9 mouse cellular contexts compared by ENCODE assay signal in the genomic region with DNA sequence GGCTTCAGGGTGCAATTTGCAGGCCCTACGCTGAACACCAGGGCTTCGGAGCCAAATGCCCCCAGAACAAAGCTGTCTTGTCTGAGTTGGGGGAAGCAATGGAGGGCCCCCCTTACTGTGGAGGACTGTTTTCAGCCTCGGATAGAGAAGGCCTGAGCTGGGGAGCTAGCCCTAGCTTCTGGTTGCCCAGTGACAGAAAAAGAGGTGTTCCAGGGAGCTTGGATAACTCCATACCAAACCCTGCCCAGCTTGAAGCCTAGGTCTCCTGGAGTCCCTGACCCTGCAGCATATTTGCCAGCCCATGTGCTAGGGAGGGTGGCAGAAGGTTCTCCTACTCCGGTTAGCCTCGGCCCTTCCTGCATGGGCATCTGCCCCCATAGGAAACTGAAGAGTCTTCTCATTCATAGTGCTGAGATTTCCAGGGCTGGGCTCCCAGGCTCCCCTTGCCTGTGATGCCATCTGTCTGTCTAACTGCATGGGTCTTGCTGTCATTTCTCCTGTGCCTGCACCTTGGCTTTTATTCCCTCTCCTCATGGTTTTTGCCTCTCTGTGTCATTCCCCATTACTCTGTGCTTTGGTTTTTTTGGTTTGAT. TPM values are rescaled to one million over a fixed set of nuclear protein-coding genes. Genes with fewer than 3 reads are reported as not detected.
A peak's percentile ranks its signal among the peaks of the same experiment; 100 is the strongest.
DNase-seq lines count a peak whose midpoint lies in the region; ATAC-seq lines count a peak whose summit lies in the region.
"Had no signal": no experiment of that assay in that cellular context is flagged by ENCODE, and none has a peak within 500 bp of the region (broad histone marks: within the 10 kb centered on the region; RNA-seq: fewer than 3 reads in every experiment).

No protein-coding gene starts in this region.

- peak overlapping the region; percentile 94 for H3K27ac ChIP-seq in kidney, embryonic 15.5 days
- no peak overlapping the region for H3K27ac ChIP-seq in embryonic facial prominence, embryonic 11.5 days (replicated peaks; ENCODE audit: low read depth, low read length)
- peak overlapping the region; percentile 50; the same call in 1 of the 2 replicates for H3K27ac ChIP-seq in hindbrain, embryonic 15.5 days (replicated peaks)
- no peak overlapping the region for H3K27ac ChIP-seq in midbrain, embryonic 15.5 days

- no peak for DNase-seq in kidney, adult 9 months
- DNase-seq in embryonic facial prominence, embryonic 11.5 days (ENCODE audit: low spot score): no peak
- no peak for DNase-seq in cerebellum, adult 9-10 months
- DNase-seq in gastrocnemius, postnatal 36 days: no peak
- no peak for DNase-seq in layer of hippocampus, adult 9-10 months (ENCODE audit: low spot score)

- peak overlapping the region; percentile 93 for H3K4me2 ChIP-seq in kidney, embryonic 15.5 days
- peak overlapping the region; percentile 85 for H3K4me2 ChIP-seq in embryonic facial prominence, embryonic 11.5 days (ENCODE audit: low read depth, low read length)
- H3K4me2 ChIP-seq in hindbrain, embryonic 15.5 days: peak overlapping the region; percentile 79
- peak overlapping the region; percentile 80 for H3K4me2 ChIP-seq in midbrain, embryonic 15.5 days

- peak overlapping the region; percentile 61 for H3K9ac ChIP-seq in kidney, embryonic 15.5 days
- H3K9ac ChIP-seq in embryonic facial prominence, embryonic 11.5 days (replicated peaks; ENCODE audit: low read length): peak overlapping the region; percentile 58
- H3K9ac ChIP-seq in hindbrain, embryonic 15.5 days: peak overlapping the region; percentile 21; the same call in 1 of the 2 replicates
- 0 out of 2 replicates have a peak overlapping the region, but pooled peaks have one; percentile 28 for H3K9ac ChIP-seq in midbrain, embryonic 15.5 days

- intact Hi-C loops in gastrocnemius, postnatal 36 days (cut with DNase I): no loop called here

- H3K9me3 ChIP-seq in kidney, embryonic 15.5 days (replicated peaks): no peaks in the 10 kb centered on the region
- H3K9me3 ChIP-seq in embryonic facial prominence, embryonic 11.5 days (replicated peaks; ENCODE audit: control insufficient read depth, low read length): no peaks in the 10 kb centered on the region
- H3K9me3 ChIP-seq in hindbrain, embryonic 15.5 days: no peaks in the 10 kb centered on the region
- no peaks in the 10 kb centered on the region for H3K9me3 ChIP-seq in midbrain, embryonic 15.5 days
- H3K9me3 ChIP-seq: G1E had no signal

- H3K4me1 ChIP-seq in kidney, embryonic 15.5 days: peaks cover 51% of the 10 kb centered on the region
- no peaks in the 10 kb centered on the region for H3K4me1 ChIP-seq in embryonic facial prominence, embryonic 11.5 days (ENCODE audit: control insufficient read depth, insufficient read depth, low read length)
- peaks cover 31% of the 10 kb centered on the region for H3K4me1 ChIP-seq in hindbrain, embryonic 15.5 days (replicated peaks)
- H3K4me1 ChIP-seq in midbrain, embryonic 15.5 days: peaks cover 28% of the 10 kb centered on the region

- H3K4me3 ChIP-seq in kidney, embryonic 15.5 days (replicated peaks): peak overlapping the region; percentile 71
- peak overlapping the region; percentile 51 for H3K4me3 ChIP-seq in embryonic facial prominence, embryonic 11.5 days (ENCODE audit: low read depth, low read length)
- peak overlapping the region; percentile 41 for H3K4me3 ChIP-seq in hindbrain, embryonic 15.5 days
- peak overlapping the region; percentile 42 for H3K4me3 ChIP-seq in midbrain, embryonic 15.5 days

- H3K36me3 ChIP-seq in kidney, embryonic 15.5 days: peaks cover 13% of the 10 kb centered on the region
- no peaks in the 10 kb centered on the region for H3K36me3 ChIP-seq in embryonic facial prominence, embryonic 11.5 days (replicated peaks; ENCODE audit: control insufficient read depth, insufficient read depth, low read depth, low read length)
- H3K36me3 ChIP-seq in hindbrain, embryonic 15.5 days: no peaks in the 10 kb centered on the region
- H3K36me3 ChIP-seq in midbrain, embryonic 15.5 days (replicated peaks): no peaks in the 10 kb centered on the region

- 13% methylated on average over 5 of the region's 5 CpGs for WGBS in kidney, embryonic 15.5 days
- 14% methylated on average over 5 of the region's 5 CpGs for WGBS in embryonic facial prominence, embryonic 11.5 days
- WGBS in hindbrain, embryonic 15.5 days: 20% methylated on average over 5 of the region's 5 CpGs
- 17% methylated on average over 5 of the region's 5 CpGs for WGBS in midbrain, embryonic 15.5 days

- 0 out of 2 replicates have a peak, but pooled peaks have one; percentile 4 for ATAC-seq in kidney, embryonic 15.5 days (replicated peaks; ENCODE audit: low FRiP score)
- no peak for ATAC-seq in embryonic facial prominence, embryonic 11.5 days (replicated peaks; ENCODE audit: insufficient number of reproducible peaks, low FRiP score, low TSS enrichment, low read depth)
- ATAC-seq in hindbrain, embryonic 15.5 days (ENCODE audit: low FRiP score, low read depth): no peak
- no peak for ATAC-seq in midbrain, embryonic 15.5 days (replicated peaks)

- peaks cover 21% of the 10 kb centered on the region for H3K27me3 ChIP-seq in kidney, embryonic 15.5 days
- H3K27me3 ChIP-seq in embryonic facial prominence, embryonic 11.5 days (ENCODE audit: control insufficient read depth, insufficient read depth, low read length): peaks cover 23% of the 10 kb centered on the region
- H3K27me3 ChIP-seq in hindbrain, embryonic 15.5 days: peaks cover 44% of the 10 kb centered on the region
- peaks cover 34% of the 10 kb centered on the region for H3K27me3 ChIP-seq in midbrain, embryonic 15.5 days (replicated peaks)

RNA-seq across cellular contexts. Expression of a gene that starts 0.6 kb away (rescaled TPM):
- 18.0 and 21.6 TPM in 2 replicates for polyA plus RNA-seq in kidney, embryonic 15.5 days (2015; fragmentation: Nextera tagmentation; extraction: Ambion mirVana)
- 8.9 and 10.1 TPM in 2 replicates for polyA plus RNA-seq in embryonic facial prominence, embryonic 11.5 days (2014; fragmentation: Nextera tagmentation; extraction: Ambion mirVana)
- polyA plus RNA-seq in hindbrain, embryonic 15.5 days (2015; fragmentation: Nextera tagmentation; extraction: Ambion mirVana): 6.6 and 6.7 TPM in 2 replicates
- 6.8 and 7.6 TPM in 2 replicates for polyA plus RNA-seq in midbrain, embryonic 15.5 days (2015; fragmentation: Nextera tagmentation; extraction: Ambion mirVana)
- 1 to 10 TPM; 2.9 to 3.1 TPM for total RNA-seq in gastrocnemius, postnatal 36 days (2021)

RNA-seq across cellular contexts. Expression of a gene that starts 1.3 kb away (rescaled TPM):
- polyA plus RNA-seq in kidney, embryonic 15.5 days (2015; fragmentation: Nextera tagmentation; extraction: Ambion mirVana): 13.7 and 14.7 TPM in 2 replicates
- 5.4 and 8.2 TPM in 2 replicates for polyA plus RNA-seq in embryonic facial prominence, embryonic 11.5 days (2014; fragmentation: Nextera tagmentation; extraction: Ambion mirVana)
- 1.7 and 2.6 TPM in 2 replicates for polyA plus RNA-seq in hindbrain, embryonic 15.5 days (2015; fragmentation: Nextera tagmentation; extraction: Ambion mirVana)
- polyA plus RNA-seq in midbrain, embryonic 15.5 days (2015; fragmentation: Nextera tagmentation; extraction: Ambion mirVana): 2.3 TPM in 2 replicates
- total RNA-seq in gastrocnemius, postnatal 36 days (2021): 1 to 10 TPM; 2.4 to 2.5 TPM

RNA-seq across cellular contexts. Expression of a gene that starts 19.8 kb away (rescaled TPM):
- 196 and 221 TPM in 2 replicates for polyA plus RNA-seq in kidney, embryonic 15.5 days (2015; fragmentation: Nextera tagmentation; extraction: Ambion mirVana)
- 105 and 108 TPM in 2 replicates for polyA plus RNA-seq in embryonic facial prominence, embryonic 11.5 days (2014; fragmentation: Nextera tagmentation; extraction: Ambion mirVana)
- polyA plus RNA-seq in hindbrain, embryonic 15.5 days (2015; fragmentation: Nextera tagmentation; extraction: Ambion mirVana): 168 and 186 TPM in 2 replicates
- polyA plus RNA-seq in midbrain, embryonic 15.5 days (2015; fragmentation: Nextera tagmentation; extraction: Ambion mirVana): 182 and 198 TPM in 2 replicates
- total RNA-seq in gastrocnemius, postnatal 36 days (2021): 10 to 100 TPM; 82.8 to 88.8 TPM

RNA-seq across cellular contexts. Expression of a gene that starts 20.5 kb away (rescaled TPM):
- polyA plus RNA-seq in kidney, embryonic 15.5 days (2015; fragmentation: Nextera tagmentation; extraction: Ambion mirVana): 83.9 and 87.5 TPM in 2 replicates
- 33.3 and 34.9 TPM in 2 replicates for polyA plus RNA-seq in embryonic facial prominence, embryonic 11.5 days (2014; fragmentation: Nextera tagmentation; extraction: Ambion mirVana)
- 78.3 and 79.8 TPM in 2 replicates for polyA plus RNA-seq in hindbrain, embryonic 15.5 days (2015; fragmentation: Nextera tagmentation; extraction: Ambion mirVana)
- 79.0 and 81.2 TPM in 2 replicates for polyA plus RNA-seq in midbrain, embryonic 15.5 days (2015; fragmentation: Nextera tagmentation; extraction: Ambion mirVana)
- 10 to 100 TPM; 16.7 to 18.3 TPM for total RNA-seq in gastrocnemius, postnatal 36 days (2021)

RNA-seq across cellular contexts. Expression of a gene that starts 23.1 kb away (rescaled TPM):
- polyA plus RNA-seq in kidney, embryonic 15.5 days (2015; fragmentation: Nextera tagmentation; extraction: Ambion mirVana): 3.1 and 4.0 TPM in 2 replicates
- polyA plus RNA-seq in embryonic facial prominence, embryonic 11.5 days (2014; fragmentation: Nextera tagmentation; extraction: Ambion mirVana): 0.45 and 0.66 TPM in 2 replicates
- polyA plus RNA-seq in hindbrain, embryonic 15.5 days (2015; fragmentation: Nextera tagmentation; extraction: Ambion mirVana): 0.62 and 0.75 TPM in 2 replicates
- polyA plus RNA-seq in midbrain, embryonic 15.5 days (2015; fragmentation: Nextera tagmentation; extraction: Ambion mirVana): 0.51 and 0.75 TPM in 2 replicates
- under 1 TPM; 0.26 to 0.32 TPM for total RNA-seq in gastrocnemius, postnatal 36 days (2021)

Comparison
In these comparisons a context has a peak if more than half of its experiments do, and no peak if none do; other contexts are left out.
1. H3K27ac ChIP-seq: peak in kidney, embryonic 15.5 days (single experiment) and hindbrain, embryonic 15.5 days (single experiment); none in embryonic facial prominence, embryonic 11.5 days (single experiment) and midbrain, embryonic 15.5 days (single experiment).
2. Peak in every context shown above with its lines, with median percentiles within 50 percentile points of each other: H3K4me2 ChIP-seq, H3K4me3 ChIP-seq and H3K9ac ChIP-seq.